Mouse (Mus musculus) NIH3T3 (cell line): Measurements from ENCODE around the gene Alkbh4.
A peak's percentile ranks its signal among the peaks of the same experiment; 100 is the strongest.

Source experiments
- DNase-seq: peaks from one replicate; pipeline ENCODE4 v3.0.0-alpha.2; 2012; ENCODE audit warnings: low read depth

The Alkbh4 gene

DNA sequence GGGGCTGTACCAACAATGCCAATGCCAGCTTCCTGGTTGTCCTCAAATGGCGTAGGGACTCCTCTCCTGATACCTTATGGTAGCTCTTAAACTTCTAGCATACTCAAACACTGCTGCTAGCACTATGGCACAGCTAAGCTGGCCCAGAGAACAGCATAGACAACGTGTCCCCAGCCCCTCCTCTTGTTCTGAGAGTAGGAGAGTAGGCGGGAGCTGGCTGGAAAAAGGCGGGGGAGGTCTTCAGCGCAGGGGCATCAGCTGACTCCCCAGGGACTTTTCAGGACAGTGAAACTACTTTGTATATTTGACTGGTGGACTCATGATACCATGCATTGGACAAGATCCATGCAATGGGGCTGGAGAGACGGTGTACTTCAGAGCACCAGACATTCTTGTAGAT, 46.1 kb downstream of the Alkbh4 start:
- DNase-seq = no peak

DNA sequence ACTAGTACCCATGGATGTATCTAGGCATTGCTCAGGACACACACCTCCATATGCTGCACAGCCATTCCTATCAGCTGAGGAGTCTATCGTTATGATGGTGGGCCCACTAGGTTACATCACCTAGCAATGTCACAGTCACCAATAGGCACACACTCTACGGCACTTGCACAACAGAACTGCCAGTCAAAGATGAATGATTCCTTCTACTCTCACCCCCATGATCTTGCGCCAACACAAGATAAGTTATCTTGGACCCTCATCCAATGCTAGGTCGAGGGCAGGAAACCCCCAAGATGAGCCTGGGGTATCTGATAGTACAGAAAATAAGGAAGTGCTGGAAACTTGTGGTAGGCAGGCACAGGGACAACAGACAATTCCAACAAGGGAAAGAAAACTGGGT, 46.9 kb downstream of the Alkbh4 start:
- no peak for DNase-seq

- DNase-seq = peak; percentile 29
Observed at GRCm38 (mm10) chr5:136183766-136184165, 47.8 kb downstream of the Alkbh4 start.

DNA sequence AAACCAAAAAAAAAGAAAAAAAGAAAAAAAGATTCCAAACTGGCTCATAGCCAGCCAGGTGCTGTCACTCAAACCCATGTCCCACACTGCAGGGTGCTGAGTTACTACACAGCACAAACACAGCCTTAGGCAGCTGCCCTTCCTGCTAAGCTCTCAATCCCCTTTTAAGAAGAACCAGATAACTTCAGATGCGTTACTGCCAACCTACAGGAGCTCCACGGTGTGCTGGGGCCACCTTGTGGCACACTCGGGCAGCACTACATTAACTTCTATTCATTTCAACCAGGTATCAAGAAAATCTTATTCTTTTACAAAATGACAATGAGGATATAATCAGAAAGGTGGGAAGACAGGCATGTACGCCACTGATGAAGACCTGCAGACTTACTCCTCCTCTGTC, 50.8 kb downstream of the Alkbh4 start:
- DNase-seq = peak; percentile 81
